Mouse (Mus musculus) heart, postnatal 0 days (tissue): Measurements from ENCODE around the gene Abhd2. TPM values are rescaled to one million over a fixed set of nuclear protein-coding genes. Genes with fewer than 3 reads are reported as not detected.
"Not testable (repeated sequence)": the region's sequence is repeated elsewhere in the genome, so short reads cannot be mapped to it uniquely, and the experiment has no call there.

ENCODE experiments used
- ATAC-seq: fragments of 200-750 bp; cut with Nextera tagmentation; 2 replicates; pipeline ENCODE4 v1.8.0; 2017; ENCODE audit warnings: low read depth, moderate number of reproducible peaks, moderate library complexity; ENCODE audit not compliant: insufficient read depth
- DNase-seq: peaks from one replicate; pipeline ENCODE4 v3.0.0-alpha.2; 2016; ENCODE audit warnings: low spot score
- H3K27ac ChIP-seq: fragments of 300-500 bp; sonication (generic); 2 replicates; pipeline ENCODE4 v1.5.1; 2014; ENCODE audit warnings: low read depth, mild to moderate bottlenecking
- H3K27me3 ChIP-seq: fragments of 300-500 bp; sonication (generic); 2 replicates; pipeline ENCODE4 v1.6.1; 2014; ENCODE audit warnings: low read length, mixed read lengths; ENCODE audit not compliant: control insufficient read depth, insufficient read depth
- H3K36me3 ChIP-seq: fragments of 300-500 bp; sonication (generic); replicated peaks from 2 replicates; pipeline ENCODE4 v1.6.1; 2014; ENCODE audit warnings: low read length, mixed read lengths; ENCODE audit not compliant: control insufficient read depth, insufficient read depth
- H3K4me1 ChIP-seq: fragments of 300-500 bp; sonication (generic); 2 replicates; pipeline ENCODE4 v1.6.1; 2014; ENCODE audit warnings: antibody characterized with exemption; ENCODE audit not compliant: control insufficient read depth, insufficient read depth
- H3K4me2 ChIP-seq: fragments of 300-500 bp; sonication (generic); 2 replicates; pipeline ENCODE4 v1.6.1; 2014; ENCODE audit warnings: low read depth, mild to moderate bottlenecking, low read length, moderate library complexity
- H3K4me3 ChIP-seq: fragments of 300-500 bp; sonication (generic); 2 replicates; pipeline ENCODE4 v1.5.1; 2014; ENCODE audit warnings: low read depth, low read length
- H3K9ac ChIP-seq: fragments of 300-500 bp; sonication (generic); replicated peaks from 2 replicates; pipeline ENCODE4 v1.6.1; 2014; ENCODE audit warnings: low read depth, low read length, mixed read lengths
- H3K9me3 ChIP-seq: fragments of 300-500 bp; sonication (generic); replicated peaks from 2 replicates; pipeline ENCODE4 v1.6.1; 2016; ENCODE audit warnings: low read length; ENCODE audit not compliant: control insufficient read depth
- CTCF ChIP-seq: IDR thresholded peaks from 2 replicates; pipeline ENCODE4 v1.5.1; 2016; ENCODE audit warnings: antibody characterized with exemption, control low read depth, low read depth
- EP300 ChIP-seq: IDR thresholded peaks from 2 replicates; pipeline ENCODE4 v1.6.1; 2016; ENCODE audit warnings: antibody characterized with exemption, low read depth
- WGBS: fragments of 180-500 bp; shearing (Covaris S2); extraction: QIAGEN DNeasy Blood & Tissue Kit; methylation state at CpG from one replicate; pipeline ENCODE4 v1.1.7; 2014; 5-methylcytosine and 5-hydroxymethylcytosine counted together
- polyA plus RNA-seq: library from polyadenylated mRNA; unstranded; fragments of >200 nt; fragmentation: Nextera tagmentation; extraction: Ambion mirVana; gene quantifications from 2 replicates; pipeline ENCODE4 v1.2.1, GENCODE M21; 2015
- total RNA-seq: library from RNA; depleted of rRNA; stranded (reverse); fragments of >200 nt; gene quantifications from 2 replicates; pipeline ENCODE4 v1.2.3, GENCODE M21; 2014; ENCODE audit warnings: low replicate concordance

Abhd2 gene
- total and polyA plus RNA-seq, 2 experiments from 2014 or later = 4.2 to 16.6 TPM

GRCm38 (mm10) chr7:79282883-79283670 lies 10.1 kb downstream of the Abhd2 start:
- 38% methylated on average over 12 of the region's 12 CpGs for whole genome bisulfite sequencing
- no peaks in the 10 kb centered on the region for H3K36me3 ChIP-seq
- peaks cover 24% of the 10 kb centered on the region for H3K4me1 ChIP-seq
- no peak overlapping the region for H3K4me3 ChIP-seq
- H3K9ac ChIP-seq = no peak overlapping the region
- DNase-seq (no peak), ATAC-seq (peak; percentile 63; the same call in 1 of the 2 replicates)
- TF ChIP-seq EP300 = no peak
- TF ChIP-seq CTCF = no peak
- H3K9me3 ChIP-seq = no peaks in the 10 kb centered on the region
- H3K4me2 ChIP-seq = no peak overlapping the region
- H3K27me3 ChIP-seq = no peaks in the 10 kb centered on the region
- no peak overlapping the region for H3K27ac ChIP-seq

GRCm38 (mm10) chr7:79283671-79283941 lies 10.6 kb downstream of the Abhd2 start:
- not testable (repeated sequence) for H3K27ac ChIP-seq, DNase-seq, H3K4me3 ChIP-seq, H3K9ac ChIP-seq, H3K27me3 ChIP-seq, H3K4me2 ChIP-seq, H3K36me3 ChIP-seq, ATAC-seq, H3K9me3 ChIP-seq
- 45% methylated on average over 1 of the region's 1 CpGs for WGBS
- peaks cover 22% of the 10 kb centered on the region for H3K4me1 ChIP-seq

GRCm38 (mm10) chr7:79284160-79284888 lies 11.3 kb downstream of the Abhd2 start:
- Histone ChIP-seq H3K4me1 (peaks cover 15% of the 10 kb centered on the region; the same call in 1 of the 2 replicates), H3K9ac (no peak overlapping the region)
- no peak for TF ChIP-seq EP300
- TF ChIP-seq CTCF = no peak

GRCm38 (mm10) chr7:79284889-79285280 lies 11.9 kb downstream of the Abhd2 start:
- Histone ChIP-seq H3K27ac (no peak overlapping the region), H3K27me3 (no peaks in the 10 kb centered on the region), H3K4me3 (no peak overlapping the region), H3K36me3 (no peaks in the 10 kb centered on the region), H3K9me3 (no peaks in the 10 kb centered on the region), H3K9ac (no peak overlapping the region), H3K4me1 (peaks cover 13% of the 10 kb centered on the region; the same call in 1 of the 2 replicates), H3K4me2 (no peak overlapping the region)
- 91% methylated on average over 8 of the region's 8 CpGs for WGBS
- TF ChIP-seq EP300 (no peak), CTCF (no peak)
- DNase-seq (no peak), ATAC-seq (no peak)

More at GRCm38 (mm10) chr7:79284160-79284888, 11.3 kb downstream of the Abhd2 start:
- Histone ChIP-seq H3K27me3 (no peaks in the 10 kb centered on the region), H3K36me3 (no peaks in the 10 kb centered on the region), H3K4me2 (no peak overlapping the region), H3K27ac (peak overlapping the region; percentile 26; the same call in 1 of the 2 replicates), H3K9me3 (no peaks in the 10 kb centered on the region), H3K4me3 (no peak overlapping the region)
- 58% methylated on average over 14 of the region's 14 CpGs for WGBS
- ATAC-seq = no peak
- DNase-seq = no peak

GRCm38 (mm10) chr7:79285408-79285807 lies 12.4 kb downstream of the Abhd2 start:
- peaks cover 13% of the 10 kb centered on the region; the same call in 1 of the 2 replicates for H3K4me1 ChIP-seq
- no peaks in the 10 kb centered on the region for H3K27me3 ChIP-seq
- H3K9ac ChIP-seq = no peak overlapping the region
- H3K4me3 ChIP-seq = no peak overlapping the region
- WGBS = 85% methylated on average over 13 of the region's 13 CpGs
- no peak for DNase-seq
- no peak overlapping the region for H3K4me2 ChIP-seq
- TF ChIP-seq EP300 (no peak), CTCF (no peak)
- H3K9me3 ChIP-seq = no peaks in the 10 kb centered on the region
- H3K27ac ChIP-seq = no peak overlapping the region
- ATAC-seq = no peak
- no peaks in the 10 kb centered on the region for H3K36me3 ChIP-seq
